Mouse (Mus musculus): ENCODE results near the gene Prkg1. TPM values are rescaled to one million over a fixed set of nuclear protein-coding genes. Genes with fewer than 3 reads are reported as not detected.

The Prkg1 gene
- polyA plus RNA-seq, 1 experiment from 2014 or later: 2.1 TPM

DNA sequence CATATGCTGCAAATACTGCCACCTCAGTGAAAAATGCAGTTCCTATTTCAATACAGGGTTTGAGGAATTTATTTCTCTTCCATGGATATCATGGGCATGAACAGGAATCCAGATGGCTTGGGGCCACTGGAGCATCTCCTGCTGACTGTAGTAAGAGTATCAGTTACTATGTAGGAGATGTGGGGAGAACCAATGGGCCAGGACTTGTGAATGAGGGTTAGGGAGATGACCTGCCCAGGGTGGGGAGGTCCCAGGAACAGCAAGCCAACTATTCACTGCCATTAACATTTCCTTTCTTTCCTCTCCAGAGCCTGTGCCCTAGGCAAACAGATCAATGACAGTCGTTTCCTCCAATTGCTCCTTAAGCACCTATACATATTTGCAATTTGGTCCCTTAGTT, 593.8 kb downstream of the Prkg1 start:
- Histone ChIP-seq H3K4me2 (replicated peaks; ENCODE audit: low read depth, low read length) (no peak overlapping the region), H3K27ac (ENCODE audit: low read depth, low read length) (no peak overlapping the region), H3K4me3 (ENCODE audit: low read length) (no peak overlapping the region), H3K9me3 (ENCODE audit: control insufficient read depth, low read length) (no peaks in the 10 kb centered on the region), H3K27me3 (ENCODE audit: control insufficient read depth, insufficient read depth, low read length) (no peaks in the 10 kb centered on the region), H3K36me3 (ENCODE audit: control insufficient read depth, insufficient read depth, low read length) (no peaks in the 10 kb centered on the region), H3K9ac (ENCODE audit: low read depth, low read length) (no peak overlapping the region), H3K4me1 (ENCODE audit: control insufficient read depth, insufficient read depth, low read length) (no peaks in the 10 kb centered on the region)
- 10% methylated on average over 1 of the region's 1 CpGs for WGBS
- peak; percentile 80; the same call in 1 of the 2 replicates for ATAC-seq (ENCODE audit: low FRiP score, low TSS enrichment)

DNA sequence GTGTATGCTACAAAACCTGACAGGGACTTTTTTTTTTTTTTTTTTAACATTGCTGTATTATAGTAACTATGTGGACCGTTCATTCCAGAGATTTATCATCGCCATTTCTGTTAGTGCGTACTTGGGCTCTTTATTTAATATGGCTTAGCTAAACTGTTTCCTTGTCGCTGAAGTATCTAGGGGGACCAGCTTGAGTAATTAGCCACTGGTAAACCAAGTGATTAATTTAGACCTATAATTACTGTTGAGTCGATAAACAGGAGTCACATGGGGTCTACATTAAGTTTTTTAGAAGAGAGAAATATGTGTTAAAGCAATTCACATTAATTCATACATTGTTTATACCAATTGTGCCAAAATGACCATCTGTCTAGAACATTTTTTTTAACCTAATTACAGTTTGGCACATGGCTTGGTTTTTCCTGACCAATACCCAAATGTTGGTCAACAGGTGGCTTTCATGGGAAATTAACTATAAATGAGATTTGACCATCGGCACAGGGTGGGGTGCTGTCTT, 605.8 kb downstream of the Prkg1 start:
- Histone ChIP-seq H3K27me3 (ENCODE audit: control insufficient read depth, insufficient read depth, low read length) (no peaks in the 10 kb centered on the region), H3K4me3 (ENCODE audit: low read length) (no peak overlapping the region), H3K4me2 (replicated peaks; ENCODE audit: low read depth, low read length) (no peak overlapping the region), H3K27ac (ENCODE audit: low read depth, low read length) (no peak overlapping the region), H3K36me3 (ENCODE audit: control insufficient read depth, insufficient read depth, low read length) (no peaks in the 10 kb centered on the region), H3K4me1 (ENCODE audit: control insufficient read depth, insufficient read depth, low read length) (no peaks in the 10 kb centered on the region), H3K9ac (ENCODE audit: low read depth, low read length) (no peak overlapping the region), H3K9me3 (ENCODE audit: control insufficient read depth, low read length) (no peaks in the 10 kb centered on the region)
- ATAC-seq (ENCODE audit: low FRiP score, low TSS enrichment): no peak
- WGBS: 90% methylated on average over 6 of the region's 6 CpGs

DNA sequence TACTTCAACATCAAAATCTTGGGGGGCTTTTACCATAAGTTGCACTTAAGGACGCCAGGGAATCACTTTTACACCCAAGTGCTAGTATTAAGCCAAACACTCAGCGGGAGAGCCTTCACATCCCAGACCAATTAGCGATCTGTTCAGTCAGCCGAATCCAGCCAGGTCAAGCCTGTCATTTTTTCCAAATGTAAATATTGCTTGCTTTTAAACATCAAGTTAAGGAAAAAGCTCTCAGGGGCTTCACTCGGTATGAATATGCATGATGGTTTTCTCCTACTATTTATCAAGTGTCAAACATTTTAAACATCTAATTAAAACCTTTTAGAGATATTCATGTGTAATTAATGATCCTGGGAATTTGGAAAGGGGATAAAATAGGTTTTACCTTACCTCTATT, 611.4 kb downstream of the Prkg1 start:
- Histone ChIP-seq H3K9me3 (ENCODE audit: control insufficient read depth, low read length) (no peaks in the 10 kb centered on the region), H3K36me3 (ENCODE audit: control insufficient read depth, insufficient read depth, low read length) (no peaks in the 10 kb centered on the region), H3K27me3 (ENCODE audit: control insufficient read depth, insufficient read depth, low read length) (no peaks in the 10 kb centered on the region), H3K9ac (ENCODE audit: low read depth, low read length) (no peak overlapping the region), H3K4me2 (replicated peaks; ENCODE audit: low read depth, low read length) (no peak overlapping the region), H3K4me3 (ENCODE audit: low read length) (no peak overlapping the region), H3K27ac (ENCODE audit: low read depth, low read length) (no peak overlapping the region), H3K4me1 (ENCODE audit: control insufficient read depth, insufficient read depth, low read length) (no peaks in the 10 kb centered on the region)
- ATAC-seq (ENCODE audit: low FRiP score, low TSS enrichment): no peak
- WGBS: 45% methylated on average over 5 of the region's 5 CpGs

DNA sequence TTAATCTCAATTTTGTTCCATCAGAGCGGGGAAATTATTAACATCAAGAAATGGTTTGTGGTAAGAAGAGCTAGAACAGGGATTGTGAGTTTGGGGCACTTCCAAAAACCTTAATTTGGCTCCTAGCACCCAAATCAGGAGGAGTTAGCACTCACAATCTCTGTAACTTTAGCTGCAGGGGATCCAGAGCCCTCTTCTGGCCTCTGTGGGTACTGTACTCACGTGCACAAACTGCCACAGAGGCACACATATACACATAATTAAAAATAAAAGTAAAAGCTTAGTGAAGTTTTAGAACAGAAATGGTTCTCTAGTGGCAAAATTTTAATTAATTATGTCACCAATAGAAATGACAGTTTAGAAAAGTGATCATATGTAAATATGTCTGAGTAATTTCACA, 614.9 kb downstream of the Prkg1 start:
- no peaks in the 10 kb centered on the region for H3K27me3 ChIP-seq (ENCODE audit: control insufficient read depth, insufficient read depth, low read length)
- no peak overlapping the region for H3K27ac ChIP-seq (ENCODE audit: low read depth, low read length)
- no peak overlapping the region for H3K9ac ChIP-seq (ENCODE audit: low read depth, low read length)
- WGBS: 90% methylated on average over 2 of the region's 2 CpGs
- no peaks in the 10 kb centered on the region for H3K4me1 ChIP-seq (ENCODE audit: control insufficient read depth, insufficient read depth, low read length)
- H3K9me3 ChIP-seq (ENCODE audit: control insufficient read depth, low read length): no peaks in the 10 kb centered on the region
- ATAC-seq (ENCODE audit: low FRiP score, low TSS enrichment): no peak
- H3K4me2 ChIP-seq (replicated peaks; ENCODE audit: low read depth, low read length): no peak overlapping the region
- no peaks in the 10 kb centered on the region for H3K36me3 ChIP-seq (ENCODE audit: control insufficient read depth, insufficient read depth, low read length)
- no peak overlapping the region for H3K4me3 ChIP-seq (ENCODE audit: low read length)

DNA sequence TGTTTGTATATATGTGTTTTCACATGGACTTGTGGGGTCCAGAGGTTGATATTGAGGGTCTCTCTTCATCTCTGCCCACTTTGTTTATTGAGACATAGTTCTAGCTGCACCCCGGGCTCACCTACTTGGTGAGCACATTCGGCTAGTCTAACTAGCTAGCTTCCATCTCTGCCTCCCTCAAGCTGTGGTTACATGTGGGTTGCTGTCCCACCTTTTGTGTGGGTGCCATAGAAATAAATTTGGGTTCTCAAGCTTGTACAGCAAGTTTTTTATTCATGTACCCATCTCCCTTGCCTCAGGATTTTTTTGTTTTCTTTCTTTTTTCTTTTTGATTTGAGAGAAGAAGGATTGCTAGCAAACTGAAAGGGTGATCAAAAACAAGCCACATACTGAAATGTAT, 617.4 kb downstream of the Prkg1 start:
- H3K4me3 ChIP-seq (ENCODE audit: low read length): no peak overlapping the region
- H3K9me3 ChIP-seq (ENCODE audit: control insufficient read depth, low read length): no peaks in the 10 kb centered on the region
- no peak overlapping the region for H3K9ac ChIP-seq (ENCODE audit: low read depth, low read length)
- WGBS: 91% methylated on average over 2 of the region's 2 CpGs
- ATAC-seq (ENCODE audit: low FRiP score, low TSS enrichment): no peak
- H3K4me2 ChIP-seq (replicated peaks; ENCODE audit: low read depth, low read length): no peak overlapping the region
- no peaks in the 10 kb centered on the region for H3K36me3 ChIP-seq (ENCODE audit: control insufficient read depth, insufficient read depth, low read length)
- H3K27ac ChIP-seq (ENCODE audit: low read depth, low read length): no peak overlapping the region
- H3K4me1 ChIP-seq (ENCODE audit: control insufficient read depth, insufficient read depth, low read length): no peaks in the 10 kb centered on the region
- no peaks in the 10 kb centered on the region for H3K27me3 ChIP-seq (ENCODE audit: control insufficient read depth, insufficient read depth, low read length)

DNA sequence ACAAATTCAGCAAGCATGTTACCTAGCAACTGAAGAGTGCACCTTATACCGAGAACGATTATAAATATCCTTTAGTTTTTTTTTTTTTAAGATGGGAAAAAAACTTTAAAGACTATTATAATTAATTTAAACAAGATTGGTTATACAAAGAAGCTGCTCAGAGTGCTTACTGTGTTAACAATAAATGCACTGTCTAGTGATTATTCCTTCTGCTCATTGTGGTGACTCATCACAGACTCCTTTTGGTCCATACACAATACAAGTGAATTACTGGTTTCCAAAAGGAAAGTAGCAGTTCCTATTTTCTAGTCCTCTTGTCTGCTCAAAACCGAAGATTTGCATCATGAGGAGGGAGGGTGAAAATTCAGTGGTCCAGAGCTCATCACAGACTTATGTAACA, 618.7 kb downstream of the Prkg1 start:
- Histone ChIP-seq H3K27me3 (ENCODE audit: control insufficient read depth, insufficient read depth, low read length) (no peaks in the 10 kb centered on the region), H3K4me2 (replicated peaks; ENCODE audit: low read depth, low read length) (no peak overlapping the region), H3K9me3 (ENCODE audit: control insufficient read depth, low read length) (no peaks in the 10 kb centered on the region), H3K27ac (ENCODE audit: low read depth, low read length) (no peak overlapping the region), H3K9ac (ENCODE audit: low read depth, low read length) (no peak overlapping the region), H3K36me3 (ENCODE audit: control insufficient read depth, insufficient read depth, low read length) (no peaks in the 10 kb centered on the region), H3K4me3 (ENCODE audit: low read length) (no peak overlapping the region), H3K4me1 (ENCODE audit: control insufficient read depth, insufficient read depth, low read length) (no peaks in the 10 kb centered on the region)
- 79% methylated on average over 3 of the region's 3 CpGs for WGBS
- ATAC-seq (ENCODE audit: low FRiP score, low TSS enrichment): no peak

DNA sequence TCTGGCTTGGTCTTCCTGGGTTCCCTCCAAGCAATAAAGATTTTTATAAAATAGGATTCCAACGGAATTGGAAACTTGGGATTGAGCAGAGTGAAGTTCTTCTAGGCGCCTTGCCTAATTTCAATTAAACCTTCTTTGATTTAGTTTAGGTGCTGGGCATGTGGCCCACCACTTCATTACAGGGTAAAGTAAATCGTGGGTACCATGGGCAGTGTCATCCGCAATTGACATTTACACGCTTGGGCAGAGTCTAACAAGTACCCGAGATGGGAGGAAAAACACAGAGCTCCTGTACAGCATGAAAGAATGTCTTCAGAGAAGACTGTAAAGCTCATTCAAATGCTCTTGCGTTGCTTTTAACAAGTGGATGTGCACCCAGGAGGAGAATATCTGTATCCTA, 622.9 kb downstream of the Prkg1 start:
- Histone ChIP-seq H3K27me3 (ENCODE audit: control insufficient read depth, insufficient read depth, low read length) (no peaks in the 10 kb centered on the region), H3K4me3 (ENCODE audit: low read length) (no peak overlapping the region), H3K9me3 (ENCODE audit: control insufficient read depth, low read length) (no peaks in the 10 kb centered on the region), H3K36me3 (ENCODE audit: control insufficient read depth, insufficient read depth, low read length) (no peaks in the 10 kb centered on the region), H3K27ac (ENCODE audit: low read depth, low read length) (no peak overlapping the region), H3K4me1 (ENCODE audit: control insufficient read depth, insufficient read depth, low read length) (no peaks in the 10 kb centered on the region), H3K9ac (ENCODE audit: low read depth, low read length) (no peak overlapping the region), H3K4me2 (replicated peaks; ENCODE audit: low read depth, low read length) (no peak overlapping the region)
- 84% methylated on average over 7 of the region's 7 CpGs for WGBS
- no peak for ATAC-seq (ENCODE audit: low FRiP score, low TSS enrichment)

DNA sequence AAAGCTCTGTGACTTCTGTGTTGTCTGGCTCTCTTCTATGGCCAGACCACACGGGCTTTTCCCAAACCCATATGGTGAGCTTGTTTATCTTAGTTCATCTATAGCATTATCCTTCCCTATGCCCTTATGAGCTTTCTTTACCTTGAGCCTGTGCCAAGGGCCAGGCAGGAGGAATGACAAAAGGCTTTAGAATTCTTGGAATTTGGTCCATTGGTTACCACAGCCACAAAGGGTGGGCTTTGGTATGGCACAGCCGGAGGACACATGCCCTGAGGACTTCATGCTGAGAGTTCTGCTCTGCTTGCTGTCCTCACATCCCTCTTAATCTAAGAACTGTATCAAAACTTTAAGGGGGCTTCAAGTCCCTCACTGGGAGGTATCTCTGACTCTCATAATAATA, 628.5 kb downstream of the Prkg1 start:
- H3K9ac ChIP-seq (ENCODE audit: low read depth, low read length): no peak overlapping the region
- 50% methylated on average over 2 of the region's 2 CpGs for WGBS
- no peaks in the 10 kb centered on the region for H3K27me3 ChIP-seq (ENCODE audit: control insufficient read depth, insufficient read depth, low read length)
- H3K4me1 ChIP-seq (ENCODE audit: control insufficient read depth, insufficient read depth, low read length): no peaks in the 10 kb centered on the region
- H3K4me2 ChIP-seq (replicated peaks; ENCODE audit: low read depth, low read length): no peak overlapping the region
- H3K4me3 ChIP-seq (ENCODE audit: low read length): no peak overlapping the region
- H3K9me3 ChIP-seq (ENCODE audit: control insufficient read depth, low read length): no peaks in the 10 kb centered on the region
- no peak for ATAC-seq (ENCODE audit: low FRiP score, low TSS enrichment)
- no peaks in the 10 kb centered on the region for H3K36me3 ChIP-seq (ENCODE audit: control insufficient read depth, insufficient read depth, low read length)
- no peak overlapping the region for H3K27ac ChIP-seq (ENCODE audit: low read depth, low read length)

DNA sequence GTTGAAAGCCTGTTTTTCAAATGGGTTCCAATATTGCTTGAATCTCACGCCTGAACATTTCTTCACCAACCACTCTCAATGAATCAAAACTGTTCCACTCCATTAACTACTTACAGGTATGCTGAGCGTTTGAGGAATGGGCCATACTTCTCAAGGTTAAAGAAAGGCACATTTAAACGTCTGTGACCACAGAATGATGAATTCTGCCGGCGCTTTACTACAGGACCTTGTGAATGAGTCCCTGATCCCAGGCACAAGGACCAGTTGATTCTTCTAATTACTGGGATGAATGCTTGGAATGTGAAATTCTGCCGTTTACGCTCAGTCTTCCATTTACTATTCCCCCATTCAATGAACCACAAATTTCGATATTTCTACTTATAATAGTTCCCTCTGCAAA, 632.2 kb downstream of the Prkg1 start:
- WGBS: 62% methylated on average over 8 of the region's 8 CpGs

DNA sequence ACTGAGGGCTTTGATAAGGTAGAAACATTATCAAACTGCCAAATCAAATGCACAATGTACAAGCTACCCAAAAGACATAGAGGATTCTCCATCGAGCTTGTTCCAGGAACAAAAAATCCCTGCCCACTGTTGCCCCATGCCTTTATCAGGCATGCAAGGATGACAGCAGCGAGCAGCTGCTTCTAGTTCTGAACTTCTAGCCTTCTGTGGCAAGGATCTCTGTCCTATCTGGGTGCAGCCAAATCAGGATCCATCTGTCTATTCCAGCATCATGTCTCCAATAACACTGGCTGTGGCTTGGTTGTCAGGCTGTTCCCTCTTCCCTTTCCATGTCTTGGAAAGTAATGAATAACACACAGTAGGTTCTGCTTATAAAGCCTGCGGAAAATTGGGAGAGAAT, 640.2 kb downstream of the Prkg1 start:
- Histone ChIP-seq H3K9me3 (ENCODE audit: control insufficient read depth, low read length) (no peaks in the 10 kb centered on the region), H3K9ac (ENCODE audit: low read depth, low read length) (no peak overlapping the region), H3K4me3 (ENCODE audit: low read length) (no peak overlapping the region), H3K27ac (ENCODE audit: low read depth, low read length) (no peak overlapping the region), H3K4me1 (ENCODE audit: control insufficient read depth, insufficient read depth, low read length) (no peaks in the 10 kb centered on the region), H3K36me3 (ENCODE audit: control insufficient read depth, insufficient read depth, low read length) (no peaks in the 10 kb centered on the region), H3K27me3 (ENCODE audit: control insufficient read depth, insufficient read depth, low read length) (no peaks in the 10 kb centered on the region), H3K4me2 (replicated peaks; ENCODE audit: low read depth, low read length) (no peak overlapping the region)
- ATAC-seq (ENCODE audit: low FRiP score, low TSS enrichment): no peak
- WGBS: 92% methylated on average over 3 of the region's 3 CpGs

More for the DNA sequence above, 632.2 kb downstream of the Prkg1 start:
- H3K4me1 ChIP-seq (ENCODE audit: control insufficient read depth, insufficient read depth, low read length): no peaks in the 10 kb centered on the region
- no peak overlapping the region for H3K4me3 ChIP-seq (ENCODE audit: low read length)
- no peak overlapping the region for H3K27ac ChIP-seq (ENCODE audit: low read depth, low read length)
- H3K4me2 ChIP-seq (replicated peaks; ENCODE audit: low read depth, low read length): no peak overlapping the region
- H3K27me3 ChIP-seq (ENCODE audit: control insufficient read depth, insufficient read depth, low read length): no peaks in the 10 kb centered on the region
- no peak overlapping the region for H3K9ac ChIP-seq (ENCODE audit: low read depth, low read length)
- H3K36me3 ChIP-seq (ENCODE audit: control insufficient read depth, insufficient read depth, low read length): no peaks in the 10 kb centered on the region
- ATAC-seq (ENCODE audit: low FRiP score, low TSS enrichment): no peak
- no peaks in the 10 kb centered on the region for H3K9me3 ChIP-seq (ENCODE audit: control insufficient read depth, low read length)

Measured in kidney, embryonic 14.5 days (tissue).